Mouse (Mus musculus): ENCODE results near the gene Slc38a11. TPM values are rescaled to one million over a fixed set of nuclear protein-coding genes. Genes with fewer than 3 reads are reported as not detected.

Slc38a11 gene
- not detected in 2 replicates for polyA plus RNA-seq (2012; ENCODE audit: low replicate concordance)

GRCm38 (mm10) chr2:65363828-65364497 is at the start of gene Slc38a11:
TSS of gene Slc38a11 (minus strand) at chr2:65364034.

Other genes with a start within 250 kb of the Slc38a11 start
- gene Cobll1, start 124.6 kb downstream of the Slc38a11 start, polyA plus RNA-seq (2012; ENCODE audit: low replicate concordance): 10.5 and 25.7 TPM in 2 replicates
- gene Scn3a, start 203.6 kb upstream of the Slc38a11 start, polyA plus RNA-seq (2012; ENCODE audit: low replicate concordance): 0.07 and 0.14 TPM in 2 replicates

Measured in hematopoietic multipotent progenitor cell, adult 10-12 weeks (in vitro differentiated cells).